Mouse (Mus musculus) layer of hippocampus, adult 9-10 months (tissue): ENCODE measurements at regions not wholly inside any gene's neighbourhood (a gene's known extent, or its start where the extent isn't known, plus 50 kb on each side); places are given as distances from the start of the nearest gene placed in this dataset.

Experiments used
- DNase-seq: peaks from one replicate; pipeline ENCODE4 v3.0.0; 2022; ENCODE audit warnings: low spot score

GRCm38 (mm10) chrX:13014051-13014450 is 57.2 kb upstream of the Usp9x start:
- no peak for DNase-seq

GRCm38 (mm10) chrX:13013086-13013485 is 58.2 kb upstream of the Usp9x start:
- no peak for DNase-seq

- DNase-seq: no peak
These were observed 80.5 kb upstream of the Usp9x start for GRCm38 (mm10) chrX:12990777-12991176.

- DNase-seq: no peak
These were observed 93.6 kb upstream of the Usp9x start for GRCm38 (mm10) chrX:12977676-12978075.

GRCm38 (mm10) chrX:12968979-12969746 is 102.1 kb upstream of the Usp9x start:
- no peak for DNase-seq

GRCm38 (mm10) chrX:12959467-12960314 is 111.6 kb upstream of the Usp9x start:
- DNase-seq: no peak

GRCm38 (mm10) chrX:12958873-12959272 is 112.4 kb upstream of the Usp9x start:
- DNase-seq: no peak

- DNase-seq: no peak
These were observed 120.2 kb upstream of the Usp9x start for GRCm38 (mm10) chrX:12950928-12951660.

- no peak for DNase-seq
These were observed 128.8 kb upstream of the Usp9x start for GRCm38 (mm10) chrX:12942451-12942850.

- no peak for DNase-seq
These were observed 134.7 kb upstream of the Usp9x start for GRCm38 (mm10) chrX:12936406-12937172.

GRCm38 (mm10) chrX:12933294-12933807 is 137.9 kb upstream of the Usp9x start:
- DNase-seq: no peak

- no peak for DNase-seq
These were observed 141.1 kb upstream of the Usp9x start for GRCm38 (mm10) chrX:12930242-12930641.

- no peak for DNase-seq
These were observed 143.3 kb upstream of the Usp9x start for GRCm38 (mm10) chrX:12927797-12928589.

- DNase-seq: no peak
These were observed 146.3 kb upstream of the Usp9x start for GRCm38 (mm10) chrX:12924705-12925644.

- no peak for DNase-seq
These were observed 151.7 kb upstream of the Usp9x start for GRCm38 (mm10) chrX:12919576-12919975.

- DNase-seq: no peak
These were observed 154.2 kb upstream of the Usp9x start for GRCm38 (mm10) chrX:12917105-12917504.

- no peak for DNase-seq
These were observed 154.6 kb upstream of the Usp9x start for GRCm38 (mm10) chrX:12916684-12917083.

GRCm38 (mm10) chrX:12900256-12900655 is 138.4 kb upstream of the Med14 start:
- no peak for DNase-seq

GRCm38 (mm10) chrX:12891468-12891867 is 129.6 kb upstream of the Med14 start:
- DNase-seq: no peak

- no peak for DNase-seq
These were observed 127.6 kb upstream of the Med14 start for GRCm38 (mm10) chrX:12889482-12889808.
